Mouse (Mus musculus) hindbrain, embryonic 10.5 days (tissue): Measurements from ENCODE around the gene E430018J23Rik. TPM values are rescaled to one million over a fixed set of nuclear protein-coding genes. Genes with fewer than 3 reads are reported as not detected.
A peak's percentile ranks its signal among the peaks of the same experiment; 100 is the strongest.
"Not testable (repeated sequence)": the region's sequence is repeated elsewhere in the genome, so short reads cannot be mapped to it uniquely, and the experiment has no call there.

Experiments
- DNase-seq: peaks from one replicate; pipeline ENCODE4 v3.0.0-alpha.2; 2017; ENCODE audit warnings: low spot score
- H3K27ac ChIP-seq: fragments of 300-500 bp; sonication (generic); 2 replicates; pipeline ENCODE4 v1.5.1; 2016; ENCODE audit warnings: mild to moderate bottlenecking, moderate library complexity
- H3K27me3 ChIP-seq: fragments of 300-500 bp; sonication (generic); 2 replicates; pipeline ENCODE4 v1.6.1; 2016; ENCODE audit warnings: mild to moderate bottlenecking; ENCODE audit not compliant: poor library complexity, insufficient read depth, severe bottlenecking
- H3K36me3 ChIP-seq: fragments of 300-500 bp; sonication (generic); 2 replicates; pipeline ENCODE4 v1.6.1; 2016; ENCODE audit warnings: mild to moderate bottlenecking, moderate library complexity
- H3K4me1 ChIP-seq: fragments of 300-500 bp; sonication (generic); replicated peaks from 2 replicates; pipeline ENCODE4 v1.6.1; 2016; ENCODE audit warnings: mild to moderate bottlenecking
- H3K4me3 ChIP-seq: fragments of 300-500 bp; sonication (generic); 2 replicates; pipeline ENCODE4 v1.5.1; 2016; ENCODE audit warnings: mild to moderate bottlenecking, moderate library complexity
- H3K9me3 ChIP-seq: fragments of 300-500 bp; sonication (generic); 2 replicates; pipeline ENCODE4 v1.6.1; 2016; ENCODE audit warnings: mild to moderate bottlenecking, moderate library complexity
- WGBS: fragments of 180-500 bp; shearing (Covaris S2); methylation state at CpG from one replicate; pipeline ENCODE4 v1.1.7; 2016; 5-methylcytosine and 5-hydroxymethylcytosine counted together
- polyA plus RNA-seq: library from polyadenylated mRNA; unstranded; fragments of >200 nt; fragmentation: Nextera tagmentation; extraction: Ambion mirVana; gene quantifications from 2 replicates; pipeline ENCODE4 v1.2.1, GENCODE M21; 2016

E430018J23Rik gene
- polyA plus RNA-seq, 1 experiment from 2014 or later = 6.7 TPM

GRCm38 (mm10) chr7:127400355-127400754 is 6.9 kb upstream of the E430018J23Rik start:
- no peaks in the 10 kb centered on the region for H3K4me1 ChIP-seq
- H3K9me3 ChIP-seq = no peaks in the 10 kb centered on the region
- WGBS = 69% methylated on average over 3 of the region's 3 CpGs
- H3K36me3 ChIP-seq = peaks cover 13% of the 10 kb centered on the region
- H3K4me3 ChIP-seq = no peak overlapping the region
- H3K27me3 ChIP-seq = no peaks in the 10 kb centered on the region
- H3K27ac ChIP-seq = no peak overlapping the region
- DNase-seq = no peak

- peak overlapping the region; percentile 80 for H3K4me3 ChIP-seq
- H3K36me3 ChIP-seq = peaks cover 17% of the 10 kb centered on the region
- DNase-seq = no peak
- H3K27ac ChIP-seq = peak overlapping the region; percentile 93
- peaks cover 24% of the 10 kb centered on the region for H3K4me1 ChIP-seq
- H3K9me3 ChIP-seq = no peaks in the 10 kb centered on the region
- WGBS = 33% methylated on average over 7 of the region's 7 CpGs
- peaks cover 4% of the 10 kb centered on the region; the same call in 1 of the 2 replicates for H3K27me3 ChIP-seq
Observed at GRCm38 (mm10) chr7:127393944-127394333, 510 bp upstream of the E430018J23Rik start.

GRCm38 (mm10) chr7:127392251-127392824 is 1.1 kb downstream of the E430018J23Rik start:
- H3K4me3 ChIP-seq = peak overlapping the region; percentile 80
- DNase-seq = no peak
- no peak overlapping the region for H3K27ac ChIP-seq

GRCm38 (mm10) chr7:127391538-127391937 is 1.9 kb downstream of the E430018J23Rik start:
- WGBS = 98% methylated on average over 16 of the region's 16 CpGs
- Histone ChIP-seq H3K9me3 (no peaks in the 10 kb centered on the region), H3K27ac (no peak overlapping the region), H3K36me3 (peaks cover 17% of the 10 kb centered on the region), H3K4me3 (no peak overlapping the region), H3K4me1 (peaks cover 27% of the 10 kb centered on the region), H3K27me3 (peaks cover 4% of the 10 kb centered on the region; the same call in 1 of the 2 replicates)
- no peak for DNase-seq

More at GRCm38 (mm10) chr7:127392251-127392824, 1.1 kb downstream of the E430018J23Rik start:
- Histone ChIP-seq H3K9me3 (no peaks in the 10 kb centered on the region), H3K27me3 (peaks cover 4% of the 10 kb centered on the region; the same call in 1 of the 2 replicates), H3K36me3 (peaks cover 17% of the 10 kb centered on the region), H3K4me1 (peaks cover 24% of the 10 kb centered on the region)
- WGBS = 85% methylated on average over 8 of the region's 8 CpGs

- Histone ChIP-seq H3K36me3 (peaks cover 22% of the 10 kb centered on the region), H3K9me3 (no peaks in the 10 kb centered on the region), H3K27me3 (peaks cover 4% of the 10 kb centered on the region; the same call in 1 of the 2 replicates), H3K4me1 (peaks cover 36% of the 10 kb centered on the region), H3K4me3 (no peak overlapping the region), H3K27ac (no peak overlapping the region)
- 82% methylated on average over 7 of the region's 7 CpGs for WGBS
- DNase-seq = no peak
Observed at GRCm38 (mm10) chr7:127390306-127390705, 3.1 kb downstream of the E430018J23Rik start.

GRCm38 (mm10) chr7:127388201-127388600 is 5.2 kb downstream of the E430018J23Rik start:
- H3K4me3 ChIP-seq, H3K27me3 ChIP-seq, DNase-seq, H3K9me3 ChIP-seq, H3K27ac ChIP-seq: not testable (repeated sequence)
- Histone ChIP-seq H3K4me1 (peaks cover 29% of the 10 kb centered on the region), H3K36me3 (peaks cover 43% of the 10 kb centered on the region)

GRCm38 (mm10) chr7:127386641-127387392 is 6.6 kb downstream of the E430018J23Rik start, which contains the start of gene 9130019O22Rik:
9130019O22Rik (minus strand) TSS chr7:127387166.
- DNase-seq = peak; percentile 80
- WGBS = 14% methylated on average over 38 of the region's 38 CpGs
- H3K9me3 ChIP-seq = peaks cover 8% of the 10 kb centered on the region
- H3K4me1 ChIP-seq = peaks cover 16% of the 10 kb centered on the region
- H3K27me3 ChIP-seq = no peaks in the 10 kb centered on the region
- H3K36me3 ChIP-seq = peaks cover 53% of the 10 kb centered on the region
- H3K4me3 ChIP-seq = peak within 1 kb of the TSS; percentile 62
- H3K27ac ChIP-seq = peak within 1 kb of the TSS; percentile 86

DNA sequence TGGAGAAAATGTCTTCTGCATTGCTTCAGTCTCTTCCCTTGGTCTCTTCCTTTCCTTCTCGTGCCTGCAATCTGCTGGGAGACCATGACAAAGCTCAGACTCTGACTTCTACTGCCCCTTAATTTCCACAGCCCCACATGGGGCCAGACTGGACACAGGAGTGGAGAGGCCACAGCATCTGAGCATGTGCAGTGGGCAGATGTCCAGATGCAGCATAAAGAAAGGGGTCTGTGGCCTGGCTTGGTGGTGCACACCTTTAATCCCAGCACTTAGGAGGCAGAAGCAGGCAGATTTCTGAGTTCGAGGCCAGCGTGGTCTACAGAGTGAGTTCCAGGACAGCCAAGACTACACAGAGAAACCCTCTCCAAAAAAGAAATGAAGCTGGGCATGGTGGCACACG is 7.9 kb downstream of the E430018J23Rik start:
- H3K27ac ChIP-seq, DNase-seq, H3K4me3 ChIP-seq, H3K27me3 ChIP-seq, H3K9me3 ChIP-seq: not testable (repeated sequence)
- 89% methylated on average over 4 of the region's 4 CpGs for WGBS
- H3K4me1 ChIP-seq = peaks cover 16% of the 10 kb centered on the region
- peaks cover 44% of the 10 kb centered on the region for H3K36me3 ChIP-seq

GRCm38 (mm10) chr7:127378310-127378921 is 15.0 kb downstream of the E430018J23Rik start:
- Histone ChIP-seq H3K36me3 (peaks cover 26% of the 10 kb centered on the region), H3K4me1 (peaks cover 9% of the 10 kb centered on the region), H3K9me3 (no peaks in the 10 kb centered on the region), H3K4me3 (no peak overlapping the region), H3K27me3 (no peaks in the 10 kb centered on the region), H3K27ac (no peak overlapping the region)
- 75% methylated on average over 6 of the region's 6 CpGs for WGBS
- DNase-seq = no peak

DNA sequence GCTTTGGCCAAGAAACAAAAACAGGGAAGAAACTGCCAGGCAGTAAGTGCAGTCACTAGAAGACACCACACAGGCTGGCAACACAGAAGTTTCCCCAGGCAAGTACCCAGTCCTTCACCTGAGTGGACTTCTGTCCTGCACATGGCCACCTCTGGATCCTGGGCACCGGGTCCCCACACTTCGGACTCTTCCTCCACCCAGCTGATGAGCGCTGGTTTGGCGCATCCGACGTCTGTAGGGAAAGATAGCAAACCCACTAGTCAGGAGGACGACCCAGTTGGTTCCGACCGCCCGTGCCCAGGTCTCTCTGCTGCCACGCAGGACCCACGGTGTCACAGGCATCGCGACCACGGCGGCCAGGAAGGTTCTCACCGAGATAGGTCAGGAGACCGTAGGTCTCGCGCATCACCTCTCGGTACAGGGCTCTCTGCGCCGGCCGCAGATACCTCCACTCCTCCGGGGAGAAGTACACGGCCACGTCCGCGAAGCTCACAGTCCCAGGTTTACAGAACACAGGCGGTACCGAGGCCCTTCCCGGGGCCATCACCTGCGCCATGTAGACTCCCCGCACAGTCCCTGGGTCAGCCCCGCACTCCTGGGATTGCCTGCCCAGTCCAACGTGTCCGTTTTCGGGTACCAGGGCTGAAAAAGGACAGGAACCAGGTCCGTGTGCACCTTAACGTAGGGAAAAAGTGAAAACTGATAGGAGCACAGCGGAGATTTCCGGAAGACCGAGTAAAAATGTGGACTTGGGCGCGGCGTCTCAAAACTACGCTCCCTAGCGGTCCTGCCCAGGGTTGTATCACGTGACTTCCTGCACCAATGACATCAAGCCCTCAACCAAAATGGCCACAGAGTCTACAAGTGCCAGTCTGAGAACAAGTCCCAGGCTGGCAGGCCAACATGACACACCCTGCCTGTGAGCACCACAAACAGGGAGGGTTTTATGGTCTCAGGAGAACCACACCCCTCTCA is 17.9 kb downstream of the E430018J23Rik start, which contains the start of gene Zfp747:
Zfp747 (minus strand) TSS at position 780 of the 975 bp plus-strand sequence.
- peak; percentile 87 for DNase-seq
- not testable (repeated sequence) for H3K27me3 ChIP-seq, H3K9me3 ChIP-seq, H3K4me1 ChIP-seq
- peak within 1 kb of the TSS; percentile 73 for H3K4me3 ChIP-seq
- peak within 1 kb of the TSS; percentile 87 for H3K27ac ChIP-seq
- WGBS = 3% methylated on average over 49 of the region's 49 CpGs
- peaks cover 25% of the 10 kb centered on the region for H3K36me3 ChIP-seq

- H3K9me3 ChIP-seq, H3K4me3 ChIP-seq, H3K4me1 ChIP-seq, H3K27ac ChIP-seq, H3K27me3 ChIP-seq, DNase-seq: not testable (repeated sequence)
- peaks cover 25% of the 10 kb centered on the region for H3K36me3 ChIP-seq
- WGBS = 80% methylated on average over 3 of the region's 3 CpGs
Observed at GRCm38 (mm10) chr7:127371870-127372269, 21.6 kb downstream of the E430018J23Rik start.

GRCm38 (mm10) chr7:127371213-127371612 is 22.2 kb downstream of the E430018J23Rik start:
- no peak for DNase-seq
- Histone ChIP-seq H3K4me1 (peaks cover 9% of the 10 kb centered on the region), H3K27ac (no peak overlapping the region), H3K36me3 (peaks cover 25% of the 10 kb centered on the region), H3K9me3 (no peaks in the 10 kb centered on the region), H3K27me3 (no peaks in the 10 kb centered on the region), H3K4me3 (no peak overlapping the region)
- 81% methylated on average over 2 of the region's 2 CpGs for WGBS
